Mouse (Mus musculus): Measurements from ENCODE around the gene Ppm1f. TPM values are rescaled to one million over a fixed set of nuclear protein-coding genes. Genes with fewer than 3 reads are reported as not detected.

Gene Ppm1f
- total and polyA plus RNA-seq, 3 experiments = 37.7 to 47.5 (median 43.2) TPM

DNA sequence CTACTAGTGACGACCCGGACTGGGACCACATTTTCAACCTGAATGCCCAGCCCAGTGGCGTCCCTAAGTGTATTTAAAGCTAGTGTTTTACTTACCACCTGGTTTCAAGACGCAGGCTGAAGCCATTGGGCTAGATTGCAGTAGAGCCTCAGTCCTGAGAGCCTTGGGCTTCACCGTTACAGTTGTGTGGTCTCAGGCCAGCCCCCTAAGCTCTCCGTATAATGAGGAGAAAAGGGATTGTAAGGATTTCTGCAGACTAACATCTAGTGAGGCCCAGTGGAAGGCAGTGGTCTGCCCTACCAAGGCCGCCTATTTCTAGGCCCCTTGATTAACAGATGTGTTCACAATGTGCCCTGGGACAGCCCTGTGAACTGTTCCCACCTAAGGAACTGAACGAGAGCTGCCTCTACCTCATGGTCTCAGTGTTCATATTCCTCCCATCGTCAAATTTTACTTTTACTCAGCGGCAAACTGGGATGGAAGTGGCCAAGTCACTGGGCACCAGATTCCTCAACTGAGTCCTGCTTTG, 851 bp downstream of the Ppm1f start:
- Histone ChIP-seq H3K9ac (ENCODE audit: insufficient read depth, low read depth) (peak overlapping the region; percentile 60), H3K4me3 (replicated peaks in 1 of 3; ENCODE audit: low read depth in 2 of 3, low read length in 2 of 3, poor library complexity in 1 of 3) (peak overlapping the region; percentile 67 to 86 (median 69)), H3K36me3 (replicated peaks in 1 of 2; ENCODE audit: control insufficient read depth in 1 of 2, insufficient read depth in 1 of 2, low read length in 1 of 2) (peaks cover 17 to 63% of the 10 kb centered on the region in 2 experiments), H3K4me2 (ENCODE audit: insufficient read depth, low read depth, poor library complexity, severe bottlenecking) (peak overlapping the region; percentile 53), H3K4me1 (ENCODE audit: control insufficient read depth in 1 of 2, insufficient read depth in 2 of 2) (peaks cover 9 to 50% of the 10 kb centered on the region in 2 experiments), H3K9me3 (replicated peaks; ENCODE audit: low read length) (no peaks in the 10 kb centered on the region), H3K27me3 (replicated peaks) (no peaks in the 10 kb centered on the region), H3K79me2 (replicated peaks; ENCODE audit: control insufficient read depth, extremely low read depth, insufficient read depth, poor library complexity, severe bottlenecking) (no peaks in the 10 kb centered on the region), H3K27ac (ENCODE audit: insufficient read depth, low read depth) (peak overlapping the region; percentile 0; the same call in 1 of the 2 replicates)
- in situ Hi-C loops (cut with MboI; ENCODE audit: low pct_ligation_motif_present, low pct_unique_long_range_greater_than_20kb, low sequenced_read_pairs) (loop anchor here (5.0 kb wide), 1 partner anchor 35 kb away; the partner anchor contains the start of gene Igll1), dilution Hi-C loops (cut with MboI; ENCODE audit: extremely low pct_ligation_motif_present, extremely low pct_unique_long_range_greater_than_20kb, low sequenced_read_pairs) (no loop called here)
- 0 out of 2 replicates have a peak, but pooled peaks have one; percentile 7 for TF ChIP-seq MAX (IDR thresholded peaks at IDR 0.05; ENCODE audit: low read length)
- no peak for TF ChIP-seq RCOR1 (conservative IDR thresholded peaks at IDR 0.05; ENCODE audit: low read depth, low read length)
- DNase-seq (ENCODE audit: extremely low read depth) = no peak

DNA sequence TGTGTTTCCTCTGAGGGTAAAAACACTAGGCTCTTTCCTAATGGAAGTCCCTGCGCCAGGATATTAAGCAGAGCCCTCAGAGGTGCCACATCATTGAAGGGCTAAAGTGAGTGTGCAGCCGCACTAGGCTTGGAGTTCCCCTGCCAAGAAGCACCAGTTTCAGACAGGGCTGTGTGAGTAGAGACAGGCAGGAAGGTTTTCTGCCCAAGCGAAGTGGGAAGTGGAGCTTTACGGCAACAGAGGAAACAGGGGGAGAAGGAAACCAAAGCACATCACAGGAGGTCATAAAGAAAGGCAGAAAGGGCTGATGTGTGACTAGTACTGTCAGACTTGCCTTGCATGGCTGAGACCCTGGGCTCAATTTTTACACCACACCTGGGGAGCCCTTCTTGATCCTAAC, 6.1 kb downstream of the Ppm1f start:
- dilution Hi-C loops (cut with MboI; ENCODE audit: extremely low pct_ligation_motif_present, extremely low pct_unique_long_range_greater_than_20kb, low sequenced_read_pairs) (no loop called here), in situ Hi-C loops (cut with MboI; ENCODE audit: low pct_ligation_motif_present, low pct_unique_long_range_greater_than_20kb, low sequenced_read_pairs) (no loop called here)
- Histone ChIP-seq H3K9me3 (replicated peaks; ENCODE audit: low read length) (no peaks in the 10 kb centered on the region), H3K79me2 (replicated peaks; ENCODE audit: control insufficient read depth, extremely low read depth, insufficient read depth, poor library complexity, severe bottlenecking) (no peaks in the 10 kb centered on the region), H3K27me3 (replicated peaks) (no peaks in the 10 kb centered on the region), H3K4me3 (replicated peaks in 1 of 3; ENCODE audit: low read depth in 2 of 3, low read length in 2 of 3, poor library complexity in 1 of 3) (no peak overlapping the region), H3K4me1 (ENCODE audit: control insufficient read depth in 1 of 2, insufficient read depth in 2 of 2) (peaks cover 4 to 38% of the 10 kb centered on the region in 2 experiments), H3K27ac (ENCODE audit: insufficient read depth, low read depth) (no peak overlapping the region), H3K36me3 (replicated peaks in 1 of 2; ENCODE audit: control insufficient read depth in 1 of 2, insufficient read depth in 1 of 2, low read length in 1 of 2) (peaks cover 31 to 79% of the 10 kb centered on the region in 2 experiments), H3K4me2 (ENCODE audit: insufficient read depth, low read depth, poor library complexity, severe bottlenecking) (no peak overlapping the region), H3K9ac (ENCODE audit: insufficient read depth, low read depth) (no peak overlapping the region)
- no peak for TF ChIP-seq RCOR1 (conservative IDR thresholded peaks at IDR 0.05; ENCODE audit: low read depth, low read length)
- no peak for TF ChIP-seq GABPA (IDR thresholded peaks at IDR 0.05; ENCODE audit: insufficient replicate concordance, low read depth, low read length)
- TF ChIP-seq UBTF (IDR thresholded peaks at IDR 0.05; ENCODE audit: low read depth, low read length) = no peak
- no peak for TF ChIP-seq MAX (IDR thresholded peaks at IDR 0.05; ENCODE audit: low read length)
- TF ChIP-seq NRF1 (IDR thresholded peaks at IDR 0.05; ENCODE audit: low read depth, low read length) = no peak
- TF ChIP-seq JUND (conservative IDR thresholded peaks at IDR 0.05; ENCODE audit: low read depth, low read length) = no peak
- no peak for TF ChIP-seq ZC3H11A (IDR thresholded peaks at IDR 0.05; ENCODE audit: low read depth, low read length)
- TF ChIP-seq SIN3A (IDR thresholded peaks at IDR 0.05; ENCODE audit: low read length) = no peak
- TF ChIP-seq CHD1 (IDR thresholded peaks at IDR 0.05; ENCODE audit: low read depth, low read length) = no peak
- no peak for DNase-seq (ENCODE audit: extremely low read depth)

GRCm38 (mm10) chr16:16903188-16903587, 6.9 kb downstream of the Ppm1f start:
- no peak overlapping the region for H3K9ac ChIP-seq (ENCODE audit: insufficient read depth, low read depth)
- no peak for DNase-seq (ENCODE audit: extremely low read depth)
- no peak overlapping the region for H3K4me2 ChIP-seq (ENCODE audit: insufficient read depth, low read depth, poor library complexity, severe bottlenecking)
- in situ Hi-C loops (cut with MboI; ENCODE audit: low pct_ligation_motif_present, low pct_unique_long_range_greater_than_20kb, low sequenced_read_pairs) = no loop called here
- no peak for TF ChIP-seq USF1 (IDR thresholded peaks at IDR 0.05; ENCODE audit: low read depth, low read length)
- no peak for TF ChIP-seq ZC3H11A (IDR thresholded peaks at IDR 0.05; ENCODE audit: low read depth, low read length)
- TF ChIP-seq POLR2A (IDR thresholded peaks at IDR 0.05; ENCODE audit: low read depth, low read length) = no peak
- TF ChIP-seq NRF1 (IDR thresholded peaks at IDR 0.05; ENCODE audit: low read depth, low read length) = no peak
- no peak for TF ChIP-seq POLR2AphosphoS2 (IDR thresholded peaks at IDR 0.05; ENCODE audit: low read depth, low read length)
- TF ChIP-seq CHD2 (IDR thresholded peaks at IDR 0.05; ENCODE audit: low read length) = no peak
- no peak for TF ChIP-seq MEF2A (IDR thresholded peaks at IDR 0.05; ENCODE audit: borderline replicate concordance, low read depth, low read length)
- TF ChIP-seq PAX5 (IDR thresholded peaks at IDR 0.05; ENCODE audit: low read length) = no peak
- TF ChIP-seq ETS1 (conservative IDR thresholded peaks at IDR 0.05; ENCODE audit: low read depth, low read length) = no peak
- no peak for TF ChIP-seq ZKSCAN1 (IDR thresholded peaks at IDR 0.05; ENCODE audit: borderline replicate concordance, low read depth, low read length)
- TF ChIP-seq ZNF384 (IDR thresholded peaks at IDR 0.05; ENCODE audit: low read depth, low read length) = no peak
- TF ChIP-seq CHD1 (IDR thresholded peaks at IDR 0.05; ENCODE audit: low read depth, low read length) = no peak
- TF ChIP-seq MYC (IDR thresholded peaks at IDR 0.05; ENCODE audit: low read depth, low read length) = no peak
- TF ChIP-seq IRF4 (IDR thresholded peaks at IDR 0.05; ENCODE audit: low read depth, low read length) = no peak
- TF ChIP-seq NELFE (IDR thresholded peaks at IDR 0.05; ENCODE audit: low read depth, low read length) = no peak
- TF ChIP-seq MAFK (IDR thresholded peaks at IDR 0.05; ENCODE audit: insufficient replicate concordance, low read length) = no peak
- H3K27ac ChIP-seq (ENCODE audit: insufficient read depth, low read depth) = no peak overlapping the region
- H3K79me2 ChIP-seq (replicated peaks; ENCODE audit: control insufficient read depth, extremely low read depth, insufficient read depth, poor library complexity, severe bottlenecking) = no peaks in the 10 kb centered on the region
- dilution Hi-C loops (cut with MboI; ENCODE audit: extremely low pct_ligation_motif_present, extremely low pct_unique_long_range_greater_than_20kb, low sequenced_read_pairs) = no loop called here
- no peaks in the 10 kb centered on the region for H3K9me3 ChIP-seq (replicated peaks; ENCODE audit: low read length)
- H3K36me3 ChIP-seq (replicated peaks in 1 of 2; ENCODE audit: control insufficient read depth in 1 of 2, insufficient read depth in 1 of 2, low read length in 1 of 2) = peaks cover 31 to 88% of the 10 kb centered on the region in 2 experiments
- H3K4me3 ChIP-seq (replicated peaks in 1 of 3; ENCODE audit: low read depth in 2 of 3, low read length in 2 of 3, poor library complexity in 1 of 3) = no peak overlapping the region
- H3K4me1 ChIP-seq (ENCODE audit: control insufficient read depth in 1 of 2, insufficient read depth in 2 of 2) = peaks cover 5 to 38% of the 10 kb centered on the region in 2 experiments; a peak in 3 of 4 replicates
- H3K27me3 ChIP-seq (replicated peaks) = no peaks in the 10 kb centered on the region
